Mouse (Mus musculus): ENCODE measurements around the gene Hcfc1r1.
A peak's percentile ranks its signal among the peaks of the same experiment; 100 is the strongest.

The Hcfc1r1 gene

GRCm38 (mm10) chr17:23675564-23676281 is 2.3 kb downstream of the Hcfc1r1 start:
- DNase-seq = no peak

GRCm38 (mm10) chr17:23676473-23677031 is 3.2 kb downstream of the Hcfc1r1 start:
- no peak for DNase-seq

- DNase-seq = peak; percentile 82
Observed at GRCm38 (mm10) chr17:23677236-23677679, 3.9 kb downstream of the Hcfc1r1 start, which contains the start of gene Tnfrsf12a. Gene Tnfrsf12a, minus strand, starts transcription at chr17:23677468.

GRCm38 (mm10) chr17:23679127-23679835 is 5.9 kb downstream of the Hcfc1r1 start, which contains the start of gene Cldn6:
Gene Cldn6, plus strand, starts transcription at chr17:23679249.
- no peak for DNase-seq

GRCm38 (mm10) chr17:23680336-23680735 is 6.9 kb downstream of the Hcfc1r1 start:
- no peak for DNase-seq

- no peak for DNase-seq
Observed at GRCm38 (mm10) chr17:23681086-23681485, 7.7 kb downstream of the Hcfc1r1 start.

GRCm38 (mm10) chr17:23682092-23682491 is 8.7 kb downstream of the Hcfc1r1 start:
- no peak for DNase-seq

GRCm38 (mm10) chr17:23682530-23682929 is 9.1 kb downstream of the Hcfc1r1 start:
- no peak for DNase-seq

GRCm38 (mm10) chr17:23683226-23683625 is 9.8 kb downstream of the Hcfc1r1 start:
- DNase-seq = no peak

- DNase-seq = no peak
Observed at GRCm38 (mm10) chr17:23683856-23684672, 10.7 kb downstream of the Hcfc1r1 start, which contains the start of gene Cldn9. Gene Cldn9, minus strand, starts transcription at chr17:23684026.

GRCm38 (mm10) chr17:23694491-23694890 is 21.1 kb downstream of the Hcfc1r1 start:
- DNase-seq = no peak

GRCm38 (mm10) chr17:23695801-23696200 is 22.4 kb downstream of the Hcfc1r1 start:
- DNase-seq = no peak

- peak; percentile 47 for DNase-seq
Observed at GRCm38 (mm10) chr17:23699131-23700077, 26.0 kb downstream of the Hcfc1r1 start.

- peak; percentile 94 for DNase-seq
Observed at GRCm38 (mm10) chr17:23700079-23700478, 26.7 kb downstream of the Hcfc1r1 start.

- DNase-seq = peak; percentile 28
Observed at GRCm38 (mm10) chr17:23703301-23703700, 29.9 kb downstream of the Hcfc1r1 start.

- DNase-seq = peak; percentile 42
Observed at GRCm38 (mm10) chr17:23704741-23705140, 31.3 kb downstream of the Hcfc1r1 start.

GRCm38 (mm10) chr17:23705525-23706104 is 32.2 kb downstream of the Hcfc1r1 start:
- no peak for DNase-seq

GRCm38 (mm10) chr17:23706212-23706611 is 32.8 kb downstream of the Hcfc1r1 start:
- peak; percentile 70 for DNase-seq

- DNase-seq = no peak
Observed at GRCm38 (mm10) chr17:23717003-23717402, 43.6 kb downstream of the Hcfc1r1 start.

- no peak for DNase-seq
Observed at GRCm38 (mm10) chr17:23719455-23719854, 46.1 kb downstream of the Hcfc1r1 start.

GRCm38 (mm10) chr17:23721886-23722285 is 48.5 kb downstream of the Hcfc1r1 start:
- no peak for DNase-seq
